Mouse (Mus musculus) bone marrow, adult 2 months (tissue): ENCODE data around the gene Cldn14.

ENCODE experiments used
- CTCF ChIP-seq: fragments of 200-500 bp; IDR thresholded peaks from 2 replicates; pipeline ENCODE4 v1.5.1; 2011; ENCODE audit warnings: low read length, control low read depth; ENCODE audit not compliant: control insufficient read depth, insufficient read depth
- POLR2A ChIP-seq: fragments of 200-500 bp; IDR thresholded peaks from 2 replicates; pipeline ENCODE4 v1.6.1; 2011; ENCODE audit warnings: low read depth, mild to moderate bottlenecking, control low read depth, low read length, borderline replicate concordance; ENCODE audit not compliant: control insufficient read depth

DNA sequence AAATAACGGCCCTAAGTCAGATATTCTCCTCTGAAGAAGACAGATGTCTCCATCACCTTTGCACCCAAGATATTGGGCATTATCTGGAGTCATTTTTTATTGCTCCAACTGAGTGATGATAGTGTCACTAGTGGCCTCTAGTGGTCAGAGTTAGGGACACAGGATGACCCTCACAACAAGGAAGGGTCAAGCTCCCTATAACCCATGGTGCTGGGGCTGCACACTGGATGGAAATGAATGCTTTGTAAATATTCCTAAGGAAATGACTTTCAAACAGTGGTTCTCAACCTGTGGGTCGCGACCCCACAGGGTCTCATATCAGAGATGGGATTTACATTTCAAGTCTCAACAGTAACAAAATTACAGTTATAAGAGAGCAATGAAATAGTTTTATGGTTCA lies 31.7 kb downstream of the Cldn14 start:
- TF ChIP-seq CTCF, result peak; percentile 26; the same call in 1 of the 2 replicates
- TF ChIP-seq POLR2A, result no peak
